Mouse (Mus musculus) T-helper 2 cell (primary cell): ENCODE results near the gene Muc13.

Experiments used
- in situ Hi-C: fragments of 300-600 bp; cut with MboI, MseI; formaldehyde crosslinking; loops from one replicate; pipeline ENCODE4 v1.15.1; 2025; ENCODE audit warnings: high pct_unique_total_duplicates

Gene Muc13

GRCm38 (mm10) chr16:33863208-33863751 is 69.4 kb downstream of the Muc13 start:
- in situ Hi-C loops, result no loop called here
